Mouse (Mus musculus): Measurements from ENCODE around the gene Gba2.
"Not testable (repeated sequence)": the region's sequence is repeated elsewhere in the genome, so short reads cannot be mapped to it uniquely, and the experiment has no call there.

Gene Gba2

DNA sequence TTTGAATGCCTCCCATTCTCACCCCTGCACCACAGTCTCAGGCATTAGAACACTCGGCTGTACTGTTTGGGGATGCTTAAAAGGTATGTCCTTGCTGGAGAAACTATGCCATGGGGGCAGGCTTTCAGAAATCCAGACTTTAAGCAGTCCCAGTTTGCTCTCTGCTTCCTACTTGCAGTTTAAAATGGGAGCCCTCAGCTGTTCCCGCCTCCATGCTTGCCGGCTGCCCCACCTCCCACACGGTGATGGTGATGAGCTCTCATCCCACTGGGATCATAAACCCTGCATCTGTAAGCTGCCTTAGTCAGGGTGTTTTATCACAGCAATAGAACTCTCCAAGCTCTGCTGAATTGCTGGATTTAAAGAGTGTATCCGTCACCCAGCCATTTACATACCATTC lies 26.2 kb downstream of the Gba2 start:
- DNase-seq (ENCODE audit: low read depth) = no peak

DNA sequence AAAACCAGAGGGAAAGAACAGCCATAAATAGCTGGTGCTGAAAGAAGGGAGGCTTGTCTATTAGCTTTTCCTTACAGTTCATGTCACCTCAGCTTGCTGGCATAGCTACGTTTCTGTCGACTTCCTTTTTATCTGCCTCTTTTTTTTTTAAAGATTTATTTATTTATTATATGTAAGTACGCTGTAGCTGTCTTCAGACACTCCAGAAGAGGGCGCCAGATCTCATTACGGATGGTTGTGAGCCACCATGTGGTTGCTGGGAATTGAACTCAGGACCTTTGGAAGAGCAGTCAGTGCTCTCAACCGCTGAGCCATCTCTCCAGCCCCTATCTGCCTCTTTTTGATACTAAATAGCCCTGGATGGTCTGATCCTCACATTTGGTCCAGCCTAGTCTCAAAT lies 26.8 kb downstream of the Gba2 start:
- not testable (repeated sequence) for DNase-seq (ENCODE audit: low read depth)

DNA sequence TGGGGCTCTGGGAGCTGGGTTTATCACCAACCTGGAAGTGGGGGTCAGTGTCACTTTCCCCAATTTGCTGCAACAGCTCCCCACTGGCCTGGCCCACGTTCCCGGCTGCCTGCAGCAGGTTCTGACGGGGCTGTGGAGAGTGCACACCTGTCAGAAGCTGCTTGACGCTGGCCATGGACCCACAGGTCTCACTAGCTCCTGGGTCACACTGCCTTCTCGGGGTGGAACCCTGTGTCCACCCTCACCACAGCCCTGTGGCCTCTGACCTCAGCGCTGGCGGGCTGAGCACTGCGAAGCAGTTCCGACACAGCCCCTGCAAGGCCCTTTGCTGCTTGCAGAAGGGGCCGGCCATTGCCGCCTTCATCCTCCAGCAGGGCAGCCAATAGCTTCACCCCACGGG lies 29.6 kb downstream of the Gba2 start:
- DNase-seq (ENCODE audit: low read depth) = no peak

DNA sequence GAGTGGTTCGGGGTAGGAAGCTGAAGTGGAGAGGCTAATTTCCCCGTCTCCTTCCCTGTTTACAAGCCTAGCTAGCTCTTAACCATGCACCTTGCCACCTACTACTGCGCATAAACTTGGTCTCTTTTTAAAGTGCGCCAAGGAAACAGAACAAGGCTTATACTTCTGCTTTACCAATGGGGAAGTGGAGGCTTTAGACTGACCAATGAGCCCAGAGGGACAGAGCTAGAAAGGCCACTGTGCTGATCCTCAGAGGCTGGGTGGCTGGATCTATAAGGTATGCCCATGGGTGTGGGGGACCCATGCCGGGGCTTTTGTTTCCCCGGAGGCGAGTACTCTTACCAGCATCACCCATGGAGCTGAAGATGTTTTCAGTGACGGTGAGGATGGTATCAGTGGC lies 31.5 kb downstream of the Gba2 start:
- DNase-seq (ENCODE audit: low read depth) = no peak

GRCm38 (mm10) chr4:43546375-43547047 lies 32.2 kb downstream of the Gba2 start:
- no peak for DNase-seq (ENCODE audit: low read depth)

DNA sequence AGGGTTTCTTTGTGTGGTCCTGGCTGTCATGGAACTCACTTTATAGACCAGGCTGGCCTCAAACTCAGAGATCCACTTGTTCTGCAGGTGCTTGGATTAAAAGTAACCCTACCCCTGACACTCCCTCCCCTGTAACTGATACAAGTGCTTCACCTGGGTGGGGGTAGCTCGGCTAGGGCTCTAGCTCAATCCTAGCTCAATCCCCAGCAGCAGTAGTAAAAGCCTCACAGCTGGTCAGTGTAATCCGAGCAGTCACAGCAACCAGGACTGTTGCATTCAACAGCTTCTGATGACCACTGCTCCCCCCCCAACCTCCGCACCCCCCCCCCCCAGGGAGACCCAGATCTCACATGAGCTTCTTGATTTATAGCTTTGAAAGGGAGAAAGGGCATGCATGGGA lies 36.6 kb downstream of the Gba2 start:
- no peak for DNase-seq (ENCODE audit: low read depth)

- DNase-seq (ENCODE audit: low read depth) = no peak
Observed at GRCm38 (mm10) chr4:43536031-43536430, 42.6 kb downstream of the Gba2 start.

- no peak for DNase-seq (ENCODE audit: low read depth)
Observed at GRCm38 (mm10) chr4:43535628-43536027, 43.0 kb downstream of the Gba2 start.

DNA sequence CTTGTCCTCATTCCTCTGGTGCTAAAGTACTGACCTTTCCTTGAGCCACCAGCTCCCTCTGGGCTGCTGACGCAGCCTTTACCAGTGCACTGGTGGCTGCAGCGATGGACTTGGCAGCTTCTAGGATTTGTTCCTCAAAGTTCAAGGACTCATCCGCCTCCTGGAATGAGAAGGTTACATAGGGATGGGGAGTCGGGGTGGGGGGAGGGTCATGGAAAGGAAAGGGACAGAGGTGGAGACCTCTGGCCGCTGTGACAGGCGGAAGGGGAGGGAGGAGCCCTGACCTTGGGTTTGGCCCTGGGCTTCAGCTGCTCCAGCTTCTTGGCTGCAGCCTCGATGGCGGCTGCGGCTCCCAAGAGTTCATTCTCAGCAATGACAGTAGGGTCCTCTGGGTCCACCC lies 45.4 kb downstream of the Gba2 start:
- DNase-seq (ENCODE audit: low read depth) = no peak

- peak; percentile 89 for DNase-seq (ENCODE audit: low read depth)
Observed at GRCm38 (mm10) chr4:43530581-43530980, 48.1 kb downstream of the Gba2 start.

DNA sequence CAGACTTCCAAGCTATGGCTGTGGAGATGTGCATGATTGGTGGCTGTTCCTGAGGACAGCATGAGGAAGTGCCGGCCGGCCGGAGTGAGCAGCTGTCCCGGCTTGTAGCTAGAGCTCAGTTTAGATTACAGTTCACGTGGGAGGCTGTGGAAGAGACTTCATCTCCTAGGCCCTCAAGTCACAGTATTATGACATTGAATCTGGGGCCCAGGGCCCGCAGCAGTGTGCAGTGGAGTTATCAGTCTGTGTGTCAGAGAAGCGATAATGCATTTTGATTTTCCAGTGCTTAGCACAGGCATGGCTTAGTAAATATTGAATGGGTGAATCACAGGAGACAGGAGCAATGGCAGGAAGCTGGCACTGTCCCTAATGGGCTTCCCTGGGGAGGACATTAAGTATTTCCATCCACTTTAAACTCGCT lies 48.6 kb downstream of the Gba2 start:
- DNase-seq (ENCODE audit: low read depth) = no peak

DNA sequence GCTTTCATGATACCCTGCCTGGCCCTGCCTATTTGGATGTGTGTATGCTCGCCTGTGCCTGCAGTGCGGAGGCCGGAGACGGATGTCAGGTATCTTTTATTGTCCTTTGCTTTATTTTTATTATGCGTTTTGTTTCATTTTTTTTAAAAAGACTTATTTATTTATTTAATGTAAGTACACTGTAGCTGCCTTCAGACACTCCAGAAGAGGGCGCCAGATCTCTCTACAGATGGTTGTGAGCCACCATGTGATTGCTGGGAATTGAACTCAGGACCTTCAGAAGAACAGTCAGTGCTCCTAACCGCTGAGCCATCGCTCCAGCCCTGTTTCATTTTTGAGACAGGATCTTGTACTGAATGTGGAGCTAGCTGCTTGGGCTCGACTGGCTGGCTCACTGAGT lies 50.2 kb downstream of the Gba2 start:
- DNase-seq (ENCODE audit: low read depth) = peak; percentile 44

DNA sequence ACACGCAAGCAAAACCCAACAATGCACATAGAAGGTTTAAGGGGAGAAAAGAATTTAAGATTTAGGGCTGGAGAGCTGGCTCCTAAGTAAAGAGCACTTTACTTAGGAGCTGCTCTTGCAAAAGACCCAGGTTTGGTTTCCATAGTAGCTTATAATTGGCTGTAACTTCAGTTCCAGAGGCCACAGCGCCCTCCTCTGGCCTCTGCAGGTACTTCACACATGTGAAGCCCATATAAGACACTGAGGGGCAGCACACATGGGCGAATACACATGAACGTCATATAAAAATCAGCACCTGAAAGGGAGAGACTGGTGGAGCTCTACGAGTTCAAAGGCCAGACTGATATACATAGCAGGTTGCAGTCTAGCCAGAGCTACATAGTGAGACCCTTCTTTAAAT lies 50.8 kb downstream of the Gba2 start:
- DNase-seq (ENCODE audit: low read depth) = peak; percentile 70

- peak; percentile 80 for DNase-seq (ENCODE audit: low read depth)
Observed at GRCm38 (mm10) chr4:43519956-43520355, 58.7 kb downstream of the Gba2 start.

GRCm38 (mm10) chr4:43519551-43519950 lies 59.1 kb downstream of the Gba2 start:
- DNase-seq (ENCODE audit: low read depth) = no peak
